Mouse (Mus musculus) inflammation-experienced regulatory T-cells, adult 6 months (primary cell): ENCODE results near the gene Ldlrad3. TPM values are rescaled to one million over a fixed set of nuclear protein-coding genes. Genes with fewer than 3 reads are reported as not detected.

Source experiments
- ATAC-seq: one replicate; pipeline ENCODE4 v1.8.0; 2017
- polyA plus RNA-seq, 3 experiments: library from polyadenylated mRNA; unstranded; fragments of 100-300 nt; shearing (Covaris generic); gene quantifications; one replicate each; pipeline ENCODE4 v1.2.1; 2017

The Ldlrad3 gene
- polyA plus RNA-seq, 3 experiments from 2014 or later, result 0.30 to 0.77 (median 0.61) TPM

- no peak for ATAC-seq
Measured at GRCm38 (mm10) chr2:101997013-101997412, 189.2 kb downstream of the Ldlrad3 start.

DNA sequence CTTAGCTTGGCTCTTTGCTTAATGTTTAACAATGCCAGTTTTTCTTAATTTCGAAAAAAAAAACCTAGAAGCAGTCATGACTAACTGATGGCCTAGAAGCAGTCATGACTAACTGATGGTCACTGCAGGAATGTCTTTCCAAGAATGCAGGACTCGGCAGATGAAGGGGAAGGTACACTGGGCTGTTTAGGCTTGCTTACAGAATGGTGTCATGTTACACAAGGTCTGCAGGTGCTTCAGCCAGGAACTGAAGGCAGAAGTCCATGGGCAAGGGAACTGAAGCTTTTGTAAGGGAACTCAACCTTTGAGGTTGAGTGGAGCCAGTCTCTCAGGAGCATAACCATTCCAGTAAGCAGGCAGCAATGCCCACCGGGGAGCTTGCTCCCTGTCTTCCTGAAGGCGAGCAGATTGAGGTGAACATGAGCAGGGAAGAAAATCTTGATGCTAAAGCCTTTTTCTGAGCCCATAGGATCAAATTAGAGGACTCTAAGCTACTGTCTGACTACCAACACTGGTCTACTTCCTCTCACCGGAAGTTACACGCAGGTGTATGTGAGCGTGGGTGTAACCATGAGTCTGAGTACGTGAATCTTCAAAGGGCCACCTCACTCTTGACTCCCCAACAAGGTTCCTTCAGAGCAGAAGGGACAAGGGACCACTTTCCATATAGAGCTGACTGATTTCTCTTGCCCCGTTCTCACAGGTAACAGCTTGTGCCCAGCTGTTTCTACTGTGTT lies 193.4 kb downstream of the Ldlrad3 start:
- ATAC-seq, result peak; percentile 96

GRCm38 (mm10) chr2:101991726-101992125 lies 194.5 kb downstream of the Ldlrad3 start:
- ATAC-seq, result peak; percentile 68

GRCm38 (mm10) chr2:101986344-101987087 lies 199.7 kb downstream of the Ldlrad3 start:
- ATAC-seq, result no peak

DNA sequence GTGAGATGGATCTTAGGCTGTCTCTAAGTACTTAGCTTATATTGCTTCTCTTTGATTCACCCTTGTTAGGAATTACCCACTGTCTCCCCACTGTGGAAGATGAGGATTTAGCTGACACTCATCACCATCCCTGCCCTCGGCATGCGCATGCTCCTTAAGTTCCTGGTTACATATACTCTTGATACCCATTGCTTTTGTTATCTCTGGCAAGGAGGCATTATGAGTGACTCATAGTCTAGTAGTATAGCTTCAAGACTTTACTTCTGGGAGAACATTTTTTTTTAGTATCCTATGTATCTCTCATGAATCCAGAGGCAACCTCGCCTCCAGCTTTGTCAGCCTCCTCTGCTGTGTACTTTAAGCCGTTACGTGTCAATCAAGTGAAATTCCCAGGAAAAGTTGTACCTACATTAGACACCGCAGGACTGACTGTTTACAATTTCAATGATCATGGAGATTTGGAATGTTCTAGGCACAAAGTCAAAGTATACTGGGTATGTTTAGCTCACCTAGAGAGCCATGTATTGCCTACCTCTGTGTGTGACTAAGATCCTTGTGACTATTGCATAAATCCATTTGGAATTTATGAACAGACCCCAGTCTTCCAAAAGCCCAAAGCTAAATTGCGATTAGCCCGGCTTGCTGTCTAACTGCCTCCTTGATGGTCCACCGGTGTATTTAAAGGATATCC lies 202.2 kb downstream of the Ldlrad3 start:
- no peak for ATAC-seq

GRCm38 (mm10) chr2:101983082-101983852 lies 202.9 kb downstream of the Ldlrad3 start:
- ATAC-seq, result no peak

- ATAC-seq, result no peak
Measured at GRCm38 (mm10) chr2:101981964-101982498, 204.2 kb downstream of the Ldlrad3 start.

DNA sequence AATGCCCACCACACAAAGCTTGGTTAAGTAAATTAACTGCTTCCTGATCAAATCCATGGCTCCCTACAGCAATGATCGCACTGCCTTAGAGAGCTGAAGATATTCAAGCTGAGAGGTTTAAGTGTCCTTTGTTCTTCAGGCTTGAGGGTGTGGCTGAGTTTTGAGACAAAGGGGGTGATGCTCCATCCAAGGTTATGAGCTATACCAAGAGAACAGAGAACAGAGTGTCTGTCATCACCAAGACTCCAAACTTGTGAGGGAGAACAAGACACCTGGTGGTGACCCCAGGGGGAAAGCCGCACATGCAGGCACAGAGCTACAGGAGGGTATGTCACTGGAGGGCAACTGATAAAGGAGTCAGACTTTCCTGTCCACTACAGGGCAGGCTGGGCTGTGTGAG lies 205.0 kb downstream of the Ldlrad3 start:
- no peak for ATAC-seq

DNA sequence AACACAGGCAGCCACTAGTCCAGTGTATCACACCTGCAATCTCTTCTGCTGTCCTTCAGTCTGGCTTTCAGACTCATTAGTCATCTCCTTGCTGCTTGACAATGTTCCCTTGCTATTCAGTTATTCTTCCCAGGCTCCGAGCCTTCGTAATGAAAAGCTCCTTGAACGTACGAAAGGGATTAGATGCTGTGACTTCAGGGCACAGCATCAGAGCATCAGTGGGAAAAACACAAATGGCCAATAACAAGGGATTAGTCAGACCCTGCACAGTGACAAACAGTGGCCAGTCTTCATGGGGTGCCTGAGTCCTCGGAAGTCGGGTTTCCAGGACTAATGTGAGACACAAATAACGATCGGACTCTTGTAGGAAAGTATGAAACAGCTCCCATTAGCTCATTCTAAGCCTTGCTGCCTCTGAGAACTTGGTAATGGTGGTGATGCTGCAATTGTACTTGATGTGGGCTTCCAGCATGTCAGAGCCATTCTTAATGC lies 205.7 kb downstream of the Ldlrad3 start:
- ATAC-seq, result no peak

DNA sequence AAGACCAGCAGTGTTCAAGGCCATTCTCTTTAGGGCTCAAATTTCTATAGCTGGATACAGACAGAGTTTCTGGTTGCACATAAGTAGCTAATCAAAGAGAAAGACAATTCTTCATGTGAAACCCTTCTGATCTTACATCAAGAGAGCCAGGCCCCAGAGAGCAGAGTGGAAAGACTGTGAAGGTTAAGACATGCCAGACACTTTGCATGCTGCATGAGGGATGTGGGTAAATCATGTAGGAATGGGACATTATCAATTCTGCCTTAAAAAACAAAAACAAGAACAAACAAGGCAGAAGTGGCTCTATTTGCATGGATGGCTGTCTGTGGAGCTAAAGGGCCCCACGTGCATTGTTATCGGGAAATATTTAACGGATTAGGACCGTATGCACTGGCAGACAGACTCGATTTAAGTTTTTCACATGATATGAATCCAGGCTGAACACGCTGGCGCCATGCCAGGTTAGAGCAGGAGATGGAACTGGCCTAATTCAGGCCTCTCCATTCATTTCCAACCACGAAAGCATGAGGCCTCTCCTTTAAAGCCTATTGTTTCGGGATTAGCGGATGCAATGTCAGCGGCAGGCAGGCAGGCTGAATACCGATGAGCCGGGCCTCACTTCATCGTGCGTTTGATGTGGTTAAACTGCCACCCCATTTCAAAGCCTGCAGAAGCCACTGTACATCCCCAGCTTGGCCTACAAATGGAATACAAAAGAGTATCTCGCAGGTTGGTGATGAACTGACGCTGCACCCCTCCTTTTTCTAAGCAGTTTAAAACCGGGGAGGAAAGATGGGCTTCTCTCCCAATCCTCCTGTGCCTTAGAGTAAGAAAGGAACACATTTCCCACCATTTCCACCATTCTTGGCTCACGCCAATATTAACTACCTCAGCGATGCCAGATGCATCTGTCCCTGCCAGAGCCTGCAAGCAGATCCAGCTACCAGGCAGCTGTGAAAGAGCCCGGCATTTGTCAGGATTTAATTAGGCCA lies 207.4 kb downstream of the Ldlrad3 start:
- peak; percentile 97 for ATAC-seq

DNA sequence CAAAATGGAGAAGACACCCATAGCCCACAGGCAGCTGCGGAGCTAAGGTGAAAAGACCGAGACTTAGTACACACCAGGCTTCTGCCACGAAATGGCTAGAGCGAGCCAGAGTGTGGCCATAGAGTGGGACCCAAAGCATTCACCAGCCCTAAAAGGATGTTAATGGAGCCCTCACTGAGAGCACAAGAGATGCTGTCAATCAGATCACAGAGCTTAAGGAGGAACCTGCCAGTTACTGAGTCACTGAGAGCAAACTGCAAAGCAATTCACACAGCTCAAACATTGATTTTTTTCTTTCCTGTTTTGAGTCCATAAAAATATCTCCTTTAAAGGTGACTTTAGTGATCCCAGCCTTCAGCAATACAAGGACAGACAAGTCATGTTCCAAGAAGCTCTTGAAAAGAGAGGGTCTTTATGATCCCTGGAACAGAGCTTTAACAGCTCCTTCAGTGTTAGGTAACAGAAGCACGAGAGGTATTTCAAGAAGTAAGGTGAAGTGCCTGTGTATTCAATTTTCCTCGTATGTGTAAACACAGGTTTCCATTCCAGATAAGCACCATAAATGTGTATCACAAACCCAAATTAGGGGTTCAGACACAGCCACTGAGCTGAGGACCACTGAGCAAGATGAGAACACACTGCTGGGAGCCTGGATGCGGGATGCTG lies 209.7 kb downstream of the Ldlrad3 start:
- ATAC-seq, result no peak

GRCm38 (mm10) chr2:101973810-101974209 lies 212.4 kb downstream of the Ldlrad3 start:
- no peak for ATAC-seq

DNA sequence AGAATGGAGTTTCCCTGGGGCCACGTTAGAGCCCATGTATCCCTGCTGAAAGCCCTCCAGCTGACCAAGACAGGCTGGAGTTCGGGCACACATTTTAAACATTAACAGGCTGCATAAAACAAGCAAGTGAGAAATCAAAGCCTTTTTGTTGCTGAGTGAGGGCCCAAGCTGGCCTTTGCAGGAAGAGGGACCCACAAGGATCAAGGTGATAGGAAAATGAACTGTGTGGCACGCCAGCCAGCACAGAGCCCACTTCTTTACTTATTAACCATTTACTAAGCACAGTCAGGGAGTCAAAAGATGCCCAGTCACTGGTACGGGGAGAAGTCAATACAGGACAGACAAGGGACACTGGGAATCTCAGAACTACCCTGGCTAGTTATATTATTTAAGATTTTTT lies 218.6 kb downstream of the Ldlrad3 start:
- no peak for ATAC-seq

GRCm38 (mm10) chr2:101967152-101967551 lies 219.0 kb downstream of the Ldlrad3 start:
- ATAC-seq, result no peak

DNA sequence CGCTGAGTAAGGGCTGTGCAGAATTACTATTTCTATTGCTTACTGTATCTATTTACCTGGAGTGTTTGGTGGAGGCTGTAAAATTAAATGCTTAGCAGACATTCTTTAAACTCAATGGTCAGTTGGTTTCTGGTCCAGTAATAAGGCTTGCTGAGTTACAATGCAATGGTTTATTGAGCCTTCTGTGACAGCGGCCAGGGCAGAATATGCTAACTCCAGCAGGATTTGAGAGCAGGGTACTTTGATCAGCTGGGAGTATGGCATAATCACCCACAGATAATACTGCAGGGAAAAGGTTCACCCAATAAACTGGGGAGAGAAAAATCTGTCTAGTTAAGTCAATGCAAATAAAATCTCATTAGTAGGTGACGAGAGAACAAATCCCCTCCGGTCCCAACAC lies 220.2 kb downstream of the Ldlrad3 start:
- no peak for ATAC-seq

- ATAC-seq, result no peak
Measured at GRCm38 (mm10) chr2:101965515-101965914, 220.7 kb downstream of the Ldlrad3 start.

DNA sequence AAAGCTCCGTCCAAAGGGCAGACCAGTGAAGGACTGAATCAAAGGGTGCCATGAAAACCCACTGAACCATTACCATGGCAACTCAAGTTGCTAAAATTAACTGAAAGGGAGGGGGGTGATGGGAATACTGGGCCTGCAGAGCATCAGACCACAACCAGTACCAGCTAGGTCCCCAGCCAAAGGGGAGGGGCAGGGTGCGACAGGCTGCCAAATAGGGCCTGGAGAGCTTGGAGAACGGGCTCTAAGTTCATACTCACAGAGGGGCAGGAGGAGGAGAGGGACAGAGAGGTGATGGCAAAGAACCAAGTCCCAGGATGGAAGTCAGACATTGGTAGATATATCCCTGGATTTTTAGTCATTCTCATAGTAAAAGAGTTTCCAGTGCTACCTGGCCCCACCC lies 222.8 kb downstream of the Ldlrad3 start:
- ATAC-seq, result no peak

- no peak for ATAC-seq
Measured at GRCm38 (mm10) chr2:101962349-101962748, 223.8 kb downstream of the Ldlrad3 start.

DNA sequence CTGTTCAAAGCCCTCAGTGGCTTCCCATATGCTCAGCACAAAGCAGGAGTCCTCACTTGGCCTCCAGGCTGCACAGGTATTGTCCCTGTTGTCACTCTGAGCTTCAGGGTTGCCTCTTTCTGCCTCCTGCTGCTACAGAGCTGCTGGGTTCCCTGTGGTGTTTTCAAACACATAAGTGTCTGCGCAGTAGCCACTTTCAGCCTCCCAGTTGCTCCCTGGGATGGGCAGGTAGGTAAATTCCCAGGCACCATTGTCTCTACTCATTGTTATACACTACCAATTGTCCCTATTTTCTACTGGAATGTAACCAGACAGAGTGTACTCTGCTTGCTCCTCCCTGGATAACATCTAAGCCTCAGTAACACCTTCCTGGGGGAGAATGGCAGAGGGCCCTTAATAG lies 224.8 kb downstream of the Ldlrad3 start:
- no peak for ATAC-seq

GRCm38 (mm10) chr2:101960658-101961057 lies 225.5 kb downstream of the Ldlrad3 start:
- ATAC-seq, result no peak
